Mouse (Mus musculus) thymus, adult 2 months (tissue): ENCODE measurements around the gene Prkn.

Source experiments
- CTCF ChIP-seq: fragments of 200-500 bp; IDR thresholded peaks from 2 replicates; pipeline ENCODE4 v1.5.1; 2012; ENCODE audit warnings: mild to moderate bottlenecking, control low read depth, low read length, moderate library complexity, borderline replicate concordance; ENCODE audit not compliant: control insufficient read depth, poor library complexity, insufficient read depth; ENCODE audit errors: extremely low read depth
- POLR2A ChIP-seq: fragments of 200-500 bp; IDR thresholded peaks from 2 replicates; pipeline ENCODE4 v1.6.1; 2012; ENCODE audit warnings: mild to moderate bottlenecking, low read length, control low read depth, moderate library complexity; ENCODE audit not compliant: control insufficient read depth, poor library complexity, insufficient read depth; ENCODE audit errors: extremely low read depth

DNA sequence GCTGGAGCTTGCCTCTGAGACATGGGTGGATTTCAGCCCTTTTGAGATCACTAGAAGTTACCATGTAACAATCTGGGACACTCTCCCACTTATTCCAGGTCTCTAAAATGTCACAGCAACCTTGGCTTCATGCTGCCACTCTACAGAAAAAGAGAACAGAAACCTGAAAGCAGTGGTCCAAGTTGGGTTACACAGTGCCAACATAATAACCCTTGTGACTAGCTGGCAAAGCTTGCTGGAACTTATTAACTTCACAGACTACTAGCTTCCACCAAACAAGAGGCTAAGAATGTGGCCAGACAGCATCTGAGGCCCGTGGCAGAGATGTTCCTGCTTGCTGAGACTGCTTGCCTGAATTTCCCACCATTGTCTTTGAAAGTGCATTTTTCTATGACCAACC, 886.9 kb downstream of the Prkn start:
- TF ChIP-seq POLR2A (no peak), CTCF (no peak)
